Mouse (Mus musculus) retina, adult 2 months (tissue): ENCODE results near the gene Rtn4rl1.

ENCODE experiments used
- DNase-seq: peaks from one replicate; pipeline ENCODE4 v3.0.0-alpha.2; 2012; ENCODE audit warnings: low read depth, low spot score

Gene Rtn4rl1

GRCm38 (mm10) chr11:75184986-75185385 is 8.6 kb upstream of the Rtn4rl1 start:
- DNase-seq, result no peak

- DNase-seq, result no peak
Measured at GRCm38 (mm10) chr11:75189713-75190370, 3.7 kb upstream of the Rtn4rl1 start.

- no peak for DNase-seq
Measured at GRCm38 (mm10) chr11:75190371-75190724, 3.2 kb upstream of the Rtn4rl1 start.

- no peak for DNase-seq
Measured at GRCm38 (mm10) chr11:75190905-75191441, 2.6 kb upstream of the Rtn4rl1 start, which contains the start of gene Dph1. Dph1 (minus strand) TSS chr11:75191241.

- DNase-seq, result no peak
Measured at GRCm38 (mm10) chr11:75191841-75192240, 1.7 kb upstream of the Rtn4rl1 start.

GRCm38 (mm10) chr11:75192336-75193214 is 1.0 kb upstream of the Rtn4rl1 start:
- DNase-seq, result no peak

GRCm38 (mm10) chr11:75194121-75194849 is 702 bp downstream of the Rtn4rl1 start:
- no peak for DNase-seq

- DNase-seq, result peak; percentile 67
Measured at GRCm38 (mm10) chr11:75194850-75195461, 1.4 kb downstream of the Rtn4rl1 start.

GRCm38 (mm10) chr11:75196131-75196530 is 2.5 kb downstream of the Rtn4rl1 start:
- no peak for DNase-seq

- DNase-seq, result no peak
Measured at GRCm38 (mm10) chr11:75197956-75198355, 4.4 kb downstream of the Rtn4rl1 start.

GRCm38 (mm10) chr11:75198792-75199191 is 5.2 kb downstream of the Rtn4rl1 start:
- DNase-seq, result no peak

GRCm38 (mm10) chr11:75199951-75200350 is 6.4 kb downstream of the Rtn4rl1 start:
- DNase-seq, result no peak

- DNase-seq, result no peak
Measured at GRCm38 (mm10) chr11:75200935-75201334, 7.4 kb downstream of the Rtn4rl1 start.

- DNase-seq, result no peak
Measured at GRCm38 (mm10) chr11:75201721-75202120, 8.1 kb downstream of the Rtn4rl1 start.

GRCm38 (mm10) chr11:75203926-75204325 is 10.3 kb downstream of the Rtn4rl1 start:
- no peak for DNase-seq

- no peak for DNase-seq
Measured at GRCm38 (mm10) chr11:75204472-75204871, 10.9 kb downstream of the Rtn4rl1 start.

GRCm38 (mm10) chr11:75206347-75206746 is 12.8 kb downstream of the Rtn4rl1 start:
- no peak for DNase-seq

GRCm38 (mm10) chr11:75209363-75209762 is 15.8 kb downstream of the Rtn4rl1 start:
- no peak for DNase-seq

GRCm38 (mm10) chr11:75210093-75210492 is 16.5 kb downstream of the Rtn4rl1 start:
- no peak for DNase-seq

GRCm38 (mm10) chr11:75210755-75211154 is 17.2 kb downstream of the Rtn4rl1 start:
- DNase-seq, result no peak

GRCm38 (mm10) chr11:75212031-75212667 is 18.6 kb downstream of the Rtn4rl1 start:
- no peak for DNase-seq
